Mouse (Mus musculus): ENCODE measurements around the gene Nuak2.

DNA sequence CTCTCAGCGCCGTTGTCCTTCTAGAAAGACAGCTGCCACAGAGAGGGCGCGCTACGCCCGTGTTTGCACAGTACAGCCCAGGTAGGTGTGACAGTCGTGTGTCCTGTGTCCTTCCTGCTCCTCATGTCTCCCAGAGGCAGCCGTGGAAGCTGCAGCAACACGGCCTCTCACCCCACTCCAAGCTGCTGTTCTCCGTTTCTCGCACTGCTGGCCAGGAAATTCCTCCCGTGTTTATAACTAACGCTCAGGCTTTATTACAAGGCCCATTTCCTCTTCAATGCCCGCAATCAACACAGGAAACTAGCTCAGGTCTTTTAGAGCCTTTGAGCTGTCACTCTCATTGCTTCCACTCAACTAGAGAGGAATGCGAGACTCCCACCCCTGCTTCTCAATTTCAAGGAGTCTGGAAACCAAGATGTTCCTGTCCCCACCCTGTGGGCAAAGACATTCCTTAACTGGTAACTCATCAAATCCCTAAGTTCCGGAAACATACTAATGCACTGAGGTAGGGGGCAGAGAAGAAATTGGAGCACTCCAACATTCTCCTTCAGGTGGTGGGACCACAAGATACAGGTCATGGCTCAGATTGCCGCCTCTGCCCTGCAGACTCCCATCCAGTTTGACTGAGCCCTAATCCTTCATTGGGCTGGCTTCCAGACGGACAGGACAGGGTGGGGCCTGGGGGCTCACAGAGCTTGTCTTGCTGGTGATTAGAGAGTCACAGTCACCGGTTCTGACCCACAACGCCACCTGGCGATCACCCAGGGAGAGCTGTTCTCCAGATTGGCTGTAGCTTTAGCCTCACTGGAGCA, 23.4 kb upstream of the Nuak2 start:
- TF ChIP-seq CTCF (IDR thresholded peaks at IDR 0.05; ENCODE audit: borderline replicate concordance, insufficient read depth, low read depth, low read length) (peak; percentile 32; the same call in 1 of the 2 replicates), POLR2A (IDR thresholded peaks at IDR 0.05; ENCODE audit: borderline replicate concordance, insufficient read depth, low read length) (no peak)

All from cerebellum, adult 2 months (tissue).